Mouse (Mus musculus): ENCODE measurements around the gene Son. TPM values are rescaled to one million over a fixed set of nuclear protein-coding genes. Genes with fewer than 3 reads are reported as not detected.

The Son gene
- polyA plus RNA-seq, 1 experiment from 2014 or later, result 111 TPM

- Histone ChIP-seq H3K27me3 (ENCODE audit: poor library complexity, severe bottlenecking) (peaks cover 16% of the 10 kb centered on the region), H3K9me3 (no peaks in the 10 kb centered on the region), H3K36me3 (replicated peaks) (peaks cover 56% of the 10 kb centered on the region), H3K27ac (no peak overlapping the region), H3K4me3 (no peak overlapping the region), H3K4me1 (peaks cover 6% of the 10 kb centered on the region)
- DNase-seq (ENCODE audit: extremely low spot score, low spot score), result no peak
- WGBS, result 89% methylated on average over 5 of the region's 5 CpGs
These were observed 27.1 kb upstream of the Son start for GRCm38 (mm10) chr16:91620185-91620584.

DNA sequence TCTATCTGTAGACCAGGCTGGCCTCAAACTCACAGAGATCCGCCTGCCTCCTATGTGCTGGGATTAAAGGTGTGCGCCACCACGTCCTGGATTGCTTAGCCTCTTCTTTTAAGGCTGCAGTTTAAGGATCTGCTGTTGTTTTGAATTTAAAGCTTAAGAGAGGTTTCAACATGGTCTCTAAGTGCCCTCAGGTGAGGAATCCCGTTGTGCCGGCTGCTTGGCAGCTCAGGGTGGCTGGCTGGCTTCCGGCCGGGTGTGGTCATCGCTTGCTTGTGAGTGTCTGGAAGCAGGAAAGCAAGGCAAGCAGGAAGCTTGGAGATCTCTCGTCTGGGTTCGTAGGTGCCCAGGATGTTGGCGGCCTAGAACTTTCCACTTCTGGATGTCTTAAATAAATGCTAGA, 26.3 kb upstream of the Son start:
- no peaks in the 10 kb centered on the region for H3K9me3 ChIP-seq
- H3K27me3 ChIP-seq (ENCODE audit: poor library complexity, severe bottlenecking), result peaks cover 16% of the 10 kb centered on the region
- H3K36me3 ChIP-seq (replicated peaks), result peaks cover 64% of the 10 kb centered on the region
- no peak for DNase-seq (ENCODE audit: extremely low spot score, low spot score)
- no peak overlapping the region for H3K4me3 ChIP-seq
- WGBS, result 95% methylated on average over 11 of the region's 11 CpGs
- H3K4me1 ChIP-seq, result peaks cover 6% of the 10 kb centered on the region
- H3K27ac ChIP-seq, result no peak overlapping the region

DNA sequence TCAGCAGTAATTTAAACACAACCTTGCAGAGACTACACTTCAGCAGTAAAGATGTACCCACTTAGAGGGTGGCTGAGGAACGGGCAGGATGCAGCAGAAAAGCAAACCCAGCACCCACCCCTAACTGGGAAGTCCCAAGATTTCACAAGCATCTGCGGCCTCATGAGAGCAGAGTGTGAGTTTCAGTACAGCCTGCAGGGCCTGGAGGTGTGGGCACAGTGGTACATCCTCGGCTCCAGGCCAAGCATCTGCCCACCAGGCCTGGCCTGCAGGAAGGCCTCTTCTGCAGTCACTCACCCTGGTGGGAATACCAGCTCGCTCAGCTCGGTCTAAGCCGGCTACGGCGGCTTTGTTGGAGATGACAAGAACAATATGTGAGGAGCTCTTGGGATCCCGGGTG, 24.2 kb upstream of the Son start:
- no peak for DNase-seq (ENCODE audit: extremely low spot score, low spot score)
- peaks cover 6% of the 10 kb centered on the region for H3K4me1 ChIP-seq
- H3K27me3 ChIP-seq (ENCODE audit: poor library complexity, severe bottlenecking), result peaks cover 1% of the 10 kb centered on the region; the same call in 1 of the 2 replicates
- no peaks in the 10 kb centered on the region for H3K9me3 ChIP-seq
- H3K36me3 ChIP-seq (replicated peaks), result peaks cover 85% of the 10 kb centered on the region
- H3K27ac ChIP-seq, result no peak overlapping the region
- WGBS, result 96% methylated on average over 9 of the region's 9 CpGs
- no peak overlapping the region for H3K4me3 ChIP-seq

DNA sequence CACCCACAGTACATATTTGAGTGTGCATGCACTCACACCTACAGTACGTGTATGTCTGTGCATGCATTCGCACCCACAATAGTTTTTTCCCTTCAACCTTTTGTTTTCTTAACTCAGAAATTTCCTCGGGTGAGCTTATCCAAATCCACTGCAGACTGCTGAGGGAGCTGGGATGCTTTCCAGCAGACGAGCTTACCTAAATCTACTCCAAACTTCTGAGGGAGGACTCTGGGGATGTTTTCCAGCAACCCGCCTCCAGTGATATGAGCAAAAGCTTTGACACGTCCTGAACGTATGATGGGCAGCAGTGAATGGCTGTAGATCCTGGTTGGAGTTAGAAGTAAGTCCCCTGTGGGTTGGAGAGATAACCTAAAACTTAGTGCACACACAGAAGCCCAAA, 19.5 kb upstream of the Son start:
- peaks cover 99% of the 10 kb centered on the region for H3K36me3 ChIP-seq (replicated peaks)
- no peak overlapping the region for H3K27ac ChIP-seq
- H3K4me1 ChIP-seq, result no peaks in the 10 kb centered on the region
- no peak for DNase-seq (ENCODE audit: extremely low spot score, low spot score)
- no peaks in the 10 kb centered on the region for H3K27me3 ChIP-seq (ENCODE audit: poor library complexity, severe bottlenecking)
- 92% methylated on average over 7 of the region's 7 CpGs for WGBS
- no peak overlapping the region for H3K4me3 ChIP-seq
- no peaks in the 10 kb centered on the region for H3K9me3 ChIP-seq

- 96% methylated on average over 3 of the region's 3 CpGs for WGBS
- H3K27me3 ChIP-seq (ENCODE audit: poor library complexity, severe bottlenecking), result no peaks in the 10 kb centered on the region
- no peak for DNase-seq (ENCODE audit: extremely low spot score, low spot score)
- no peak overlapping the region for H3K27ac ChIP-seq
- no peaks in the 10 kb centered on the region for H3K9me3 ChIP-seq
- no peak overlapping the region for H3K4me3 ChIP-seq
- peaks cover 99% of the 10 kb centered on the region for H3K36me3 ChIP-seq (replicated peaks)
- no peaks in the 10 kb centered on the region for H3K4me1 ChIP-seq
These were observed 18.6 kb upstream of the Son start for GRCm38 (mm10) chr16:91628673-91629072.

- peaks cover 99% of the 10 kb centered on the region for H3K36me3 ChIP-seq (replicated peaks)
- WGBS, result 95% methylated on average over 4 of the region's 4 CpGs
These were observed 17.6 kb upstream of the Son start for GRCm38 (mm10) chr16:91629749-91630148.

GRCm38 (mm10) chr16:91630584-91630983, 16.7 kb upstream of the Son start:
- no peaks in the 10 kb centered on the region for H3K27me3 ChIP-seq (ENCODE audit: poor library complexity, severe bottlenecking)
- H3K27ac ChIP-seq, result no peak overlapping the region
- no peak overlapping the region for H3K4me3 ChIP-seq
- no peak for DNase-seq (ENCODE audit: extremely low spot score, low spot score)
- no peaks in the 10 kb centered on the region for H3K9me3 ChIP-seq
- H3K4me1 ChIP-seq, result no peaks in the 10 kb centered on the region
- WGBS, result 85% methylated on average over 1 of the region's 1 CpGs
- H3K36me3 ChIP-seq (replicated peaks), result peaks cover 99% of the 10 kb centered on the region

More at GRCm38 (mm10) chr16:91629749-91630148, 17.6 kb upstream of the Son start:
- no peaks in the 10 kb centered on the region for H3K9me3 ChIP-seq
- H3K27me3 ChIP-seq (ENCODE audit: poor library complexity, severe bottlenecking), result no peaks in the 10 kb centered on the region
- no peak overlapping the region for H3K4me3 ChIP-seq
- no peak overlapping the region for H3K27ac ChIP-seq
- DNase-seq (ENCODE audit: extremely low spot score, low spot score), result no peak
- H3K4me1 ChIP-seq, result no peaks in the 10 kb centered on the region

DNA sequence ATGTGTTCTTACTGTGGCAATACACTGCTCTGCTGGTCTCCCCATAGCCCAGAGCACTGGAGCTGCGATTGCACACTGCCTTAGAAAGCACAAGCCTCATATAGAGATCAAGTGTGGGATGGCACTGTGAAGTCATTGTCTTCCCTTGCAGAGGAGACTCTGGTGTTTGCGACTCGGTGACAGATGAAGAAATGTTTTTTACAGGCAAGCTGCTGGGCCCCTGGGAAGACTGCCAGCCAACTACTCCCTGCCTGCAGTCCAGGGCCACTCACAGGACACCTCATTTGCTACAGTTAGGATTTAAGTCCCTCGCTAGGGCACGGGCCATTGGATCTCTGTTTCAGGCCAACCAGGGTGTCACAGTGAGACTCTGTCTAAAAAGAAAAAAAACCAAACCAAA, 14.9 kb upstream of the Son start:
- no peak overlapping the region for H3K4me3 ChIP-seq
- H3K27ac ChIP-seq, result no peak overlapping the region
- H3K36me3 ChIP-seq (replicated peaks), result peaks cover 99% of the 10 kb centered on the region
- no peaks in the 10 kb centered on the region for H3K9me3 ChIP-seq
- no peaks in the 10 kb centered on the region for H3K4me1 ChIP-seq
- no peaks in the 10 kb centered on the region for H3K27me3 ChIP-seq (ENCODE audit: poor library complexity, severe bottlenecking)
- DNase-seq (ENCODE audit: extremely low spot score, low spot score), result no peak
- 99% methylated on average over 5 of the region's 5 CpGs for WGBS

GRCm38 (mm10) chr16:91632940-91633339, 14.4 kb upstream of the Son start:
- 91% methylated on average over 7 of the region's 7 CpGs for WGBS
- no peak overlapping the region for H3K4me3 ChIP-seq
- H3K27ac ChIP-seq, result no peak overlapping the region
- DNase-seq (ENCODE audit: extremely low spot score, low spot score), result no peak
- H3K36me3 ChIP-seq (replicated peaks), result peaks cover 99% of the 10 kb centered on the region
- no peaks in the 10 kb centered on the region for H3K9me3 ChIP-seq
- no peaks in the 10 kb centered on the region for H3K4me1 ChIP-seq
- no peaks in the 10 kb centered on the region for H3K27me3 ChIP-seq (ENCODE audit: poor library complexity, severe bottlenecking)

GRCm38 (mm10) chr16:91633641-91634040, 13.7 kb upstream of the Son start:
- DNase-seq (ENCODE audit: extremely low spot score, low spot score), result no peak
- Histone ChIP-seq H3K4me3 (no peak overlapping the region), H3K27ac (no peak overlapping the region), H3K27me3 (ENCODE audit: poor library complexity, severe bottlenecking) (no peaks in the 10 kb centered on the region), H3K36me3 (replicated peaks) (peaks cover 99% of the 10 kb centered on the region), H3K4me1 (no peaks in the 10 kb centered on the region), H3K9me3 (no peaks in the 10 kb centered on the region)
- 92% methylated on average over 12 of the region's 12 CpGs for WGBS

DNA sequence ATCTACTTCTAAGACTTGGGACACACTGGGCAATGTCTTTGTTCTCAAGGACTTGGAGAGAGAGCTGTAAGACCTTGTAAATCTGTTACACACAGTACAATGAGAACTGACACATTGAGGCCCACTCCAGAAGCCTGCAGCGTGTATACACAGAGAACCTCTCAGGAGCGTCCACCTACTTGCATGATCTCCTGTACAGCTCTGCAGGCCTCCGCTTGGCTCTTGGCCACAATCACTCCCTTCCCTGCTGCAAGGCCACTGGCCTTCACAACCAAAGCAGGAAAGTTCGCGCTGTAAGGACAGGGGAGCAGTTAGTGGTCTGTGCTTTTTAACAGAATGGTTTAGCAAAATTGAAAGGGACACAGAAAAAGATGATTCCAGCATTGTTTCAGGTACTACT, 8.1 kb upstream of the Son start:
- no peaks in the 10 kb centered on the region for H3K4me1 ChIP-seq
- H3K27ac ChIP-seq, result no peak overlapping the region
- H3K4me3 ChIP-seq, result no peak overlapping the region
- WGBS, result 95% methylated on average over 5 of the region's 5 CpGs
- no peaks in the 10 kb centered on the region for H3K9me3 ChIP-seq
- DNase-seq (ENCODE audit: extremely low spot score, low spot score), result no peak
- H3K27me3 ChIP-seq (ENCODE audit: poor library complexity, severe bottlenecking), result no peaks in the 10 kb centered on the region
- peaks cover 94% of the 10 kb centered on the region for H3K36me3 ChIP-seq (replicated peaks)

- 94% methylated on average over 2 of the region's 2 CpGs for WGBS
- H3K9me3 ChIP-seq, result no peaks in the 10 kb centered on the region
- no peak for DNase-seq (ENCODE audit: extremely low spot score, low spot score)
- H3K27ac ChIP-seq, result no peak overlapping the region
- no peak overlapping the region for H3K4me3 ChIP-seq
- H3K27me3 ChIP-seq (ENCODE audit: poor library complexity, severe bottlenecking), result no peaks in the 10 kb centered on the region
- peaks cover under 1% of the 10 kb centered on the region; the same call in 1 of the 2 replicates for H3K4me1 ChIP-seq
- H3K36me3 ChIP-seq (replicated peaks), result peaks cover 89% of the 10 kb centered on the region
These were observed 7.7 kb upstream of the Son start for GRCm38 (mm10) chr16:91639636-91640035.

GRCm38 (mm10) chr16:91640171-91640570, 7.1 kb upstream of the Son start:
- 90% methylated on average over 8 of the region's 8 CpGs for WGBS
- Histone ChIP-seq H3K4me3 (no peak overlapping the region), H3K9me3 (no peaks in the 10 kb centered on the region), H3K27ac (no peak overlapping the region), H3K4me1 (peaks cover 5% of the 10 kb centered on the region; the same call in 1 of the 2 replicates), H3K36me3 (replicated peaks) (peaks cover 84% of the 10 kb centered on the region), H3K27me3 (ENCODE audit: poor library complexity, severe bottlenecking) (no peaks in the 10 kb centered on the region)
- DNase-seq (ENCODE audit: extremely low spot score, low spot score), result no peak

DNA sequence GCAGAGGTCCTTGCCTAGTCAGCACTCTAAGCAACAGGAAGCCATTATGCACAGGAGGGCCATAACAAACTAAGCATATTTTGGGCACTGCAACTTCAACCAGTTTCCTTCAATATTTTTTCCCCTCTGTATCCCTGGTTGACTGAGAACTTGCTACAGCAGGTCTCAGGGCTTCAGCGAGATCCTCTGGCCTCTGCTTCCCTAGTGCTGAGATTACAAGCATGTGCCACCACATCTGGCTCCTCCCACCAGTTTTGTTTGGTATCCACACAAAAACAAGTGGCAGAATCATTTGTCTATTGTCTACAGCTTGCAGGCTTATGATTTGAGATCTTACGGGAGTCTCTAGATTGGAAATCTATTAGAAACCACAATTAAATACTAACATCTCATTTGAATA, 2.4 kb upstream of the Son start:
- Histone ChIP-seq H3K36me3 (replicated peaks) (peaks cover 37% of the 10 kb centered on the region), H3K4me3 (no peak overlapping the region), H3K27me3 (ENCODE audit: poor library complexity, severe bottlenecking) (no peaks in the 10 kb centered on the region), H3K4me1 (peaks cover 26% of the 10 kb centered on the region), H3K9me3 (no peaks in the 10 kb centered on the region), H3K27ac (no peak overlapping the region)
- 90% methylated on average over 2 of the region's 2 CpGs for WGBS
- no peak for DNase-seq (ENCODE audit: extremely low spot score, low spot score)

All from forebrain, embryonic 10.5 days (tissue).